ENCODE assay signal across 8 mouse cellular contexts in genomic region chr5:53929205-53929614, GRCm38 (mm10).
DNase-seq lines count a peak whose midpoint lies in the region; ATAC-seq and TF ChIP-seq lines count a peak whose summit lies in the region.

No protein-coding gene starts in this region.

- H3K9ac ChIP-seq in intestine, embryonic 14.5 days (ENCODE audit: low read length), result no peak overlapping the region
- H3K9ac ChIP-seq in intestine, postnatal 0 days (ENCODE audit: low read depth, low read length), result no peak overlapping the region
- no peak overlapping the region for H3K9ac ChIP-seq in heart, embryonic 16.5 days (ENCODE audit: low read length)
- no peak overlapping the region for H3K9ac ChIP-seq in kidney, postnatal 0 days (ENCODE audit: low read depth, low read length)

- no peak for ATAC-seq in intestine, embryonic 14.5 days (replicated peaks; ENCODE audit: low FRiP score, low TSS enrichment, low read depth)
- no peak for ATAC-seq in intestine, postnatal 0 days
- no peak; the same call in 1 of the 2 replicates for ATAC-seq in heart, embryonic 16.5 days (replicated peaks; ENCODE audit: extremely low read depth, insufficient read depth, low FRiP score)
- no peak; the same call in 1 of the 2 replicates for ATAC-seq in kidney, postnatal 0 days (replicated peaks; ENCODE audit: low FRiP score, low read depth)

- 51% methylated on average over 10 of the region's 10 CpGs for WGBS in intestine, embryonic 14.5 days
- 53% methylated on average over 10 of the region's 10 CpGs for WGBS in intestine, postnatal 0 days
- WGBS in heart, embryonic 16.5 days, result 57% methylated on average over 10 of the region's 10 CpGs
- WGBS in kidney, postnatal 0 days, result 50% methylated on average over 10 of the region's 10 CpGs

- no peaks in the 10 kb centered on the region for H3K36me3 ChIP-seq in intestine, embryonic 14.5 days (ENCODE audit: control insufficient read depth, insufficient read depth, low read length)
- no peaks in the 10 kb centered on the region for H3K36me3 ChIP-seq in intestine, postnatal 0 days (ENCODE audit: control insufficient read depth, insufficient read depth)
- no peaks in the 10 kb centered on the region for H3K36me3 ChIP-seq in heart, embryonic 16.5 days (ENCODE audit: control insufficient read depth, insufficient read depth)
- no peaks in the 10 kb centered on the region for H3K36me3 ChIP-seq in kidney, postnatal 0 days (ENCODE audit: insufficient read depth, low read length)

- no peak overlapping the region for H3K4me2 ChIP-seq in intestine, embryonic 14.5 days (ENCODE audit: low read length)
- no peak overlapping the region for H3K4me2 ChIP-seq in intestine, postnatal 0 days (replicated peaks; ENCODE audit: low read depth)
- H3K4me2 ChIP-seq in heart, embryonic 16.5 days (ENCODE audit: low read depth, low read length), result no peak overlapping the region
- no peak overlapping the region for H3K4me2 ChIP-seq in kidney, postnatal 0 days (ENCODE audit: low read length)

- H3K4me3 ChIP-seq in intestine, embryonic 14.5 days (ENCODE audit: low read depth, low read length), result no peak overlapping the region
- no peak overlapping the region for H3K4me3 ChIP-seq in intestine, postnatal 0 days (ENCODE audit: low read depth, low read length)
- no peak overlapping the region for H3K4me3 ChIP-seq in heart, embryonic 16.5 days (ENCODE audit: low read length)
- no peak overlapping the region for H3K4me3 ChIP-seq in kidney, postnatal 0 days (replicated peaks; ENCODE audit: low read depth, low read length)

- no peak for TF ChIP-seq CTCF in intestine, postnatal 0 days (IDR thresholded peaks at IDR 0.05; ENCODE audit: low read depth)
- TF ChIP-seq CTCF in kidney, postnatal 0 days (IDR thresholded peaks at IDR 0.05; ENCODE audit: low read depth), result no peak

- H3K9me3 ChIP-seq in intestine, embryonic 14.5 days (ENCODE audit: control insufficient read depth, low read length), result no peaks in the 10 kb centered on the region
- no peaks in the 10 kb centered on the region for H3K9me3 ChIP-seq in intestine, postnatal 0 days (ENCODE audit: control insufficient read depth)
- H3K9me3 ChIP-seq in heart, embryonic 16.5 days (replicated peaks; ENCODE audit: control insufficient read depth, low read length), result no peaks in the 10 kb centered on the region
- H3K9me3 ChIP-seq in kidney, postnatal 0 days (replicated peaks; ENCODE audit: low read length), result no peaks in the 10 kb centered on the region

- peaks cover 10% of the 10 kb centered on the region; the same call in 1 of the 2 replicates for H3K4me1 ChIP-seq in intestine, embryonic 14.5 days (replicated peaks; ENCODE audit: control insufficient read depth, insufficient read depth, low read length)
- 0 out of 2 replicates have a peak, but pooled peaks cover 3% of the 10 kb centered on the region for H3K4me1 ChIP-seq in intestine, postnatal 0 days (replicated peaks; ENCODE audit: control insufficient read depth, insufficient read depth, low read length)
- H3K4me1 ChIP-seq in heart, embryonic 16.5 days (ENCODE audit: control insufficient read depth, insufficient read depth, low read length), result peaks cover 16% of the 10 kb centered on the region
- 0 out of 2 replicates have a peak, but pooled peaks cover 9% of the 10 kb centered on the region for H3K4me1 ChIP-seq in kidney, postnatal 0 days (replicated peaks; ENCODE audit: insufficient read depth, low read length)

- DNase-seq in intestine, embryonic 14.5 days (ENCODE audit: low spot score), result no peak
- DNase-seq in kidney, postnatal 0 days (ENCODE audit: low spot score), result peak; percentile 76
- DNase-seq in skeletal muscle tissue, adult 2 months (ENCODE audit: low read depth, low spot score), result peak; percentile 58
- no peak for DNase-seq in cerebellum, adult 18-20 months
- DNase-seq in testis, postnatal 10 days (ENCODE audit: low spot score), result no peak
- no peak for DNase-seq in layer of hippocampus, adult 9-11 months

- no peaks in the 10 kb centered on the region for H3K27me3 ChIP-seq in intestine, embryonic 14.5 days (replicated peaks; ENCODE audit: control insufficient read depth, insufficient read depth, low read length)
- H3K27me3 ChIP-seq in intestine, postnatal 0 days (replicated peaks; ENCODE audit: control insufficient read depth, insufficient read depth, low read length), result no peaks in the 10 kb centered on the region
- H3K27me3 ChIP-seq in heart, embryonic 16.5 days (ENCODE audit: control insufficient read depth, insufficient read depth, low read length), result no peaks in the 10 kb centered on the region
- no peaks in the 10 kb centered on the region for H3K27me3 ChIP-seq in kidney, postnatal 0 days (ENCODE audit: insufficient read depth, low read length)

- peak overlapping the region; percentile 57 for H3K27ac ChIP-seq in intestine, embryonic 14.5 days (ENCODE audit: low read depth)
- H3K27ac ChIP-seq in intestine, postnatal 0 days (ENCODE audit: low read depth, low read length), result no peak overlapping the region
- peak overlapping the region; percentile 57; the same call in 1 of the 2 replicates for H3K27ac ChIP-seq in heart, embryonic 16.5 days (ENCODE audit: low read length)
- H3K27ac ChIP-seq in kidney, postnatal 0 days, result peak overlapping the region; percentile 47; the same call in 1 of the 2 replicates

Comparison
In these comparisons a context has a peak if more than half of its experiments do, and no peak if none do; other contexts are left out.
1. DNase-seq: peak in kidney, postnatal 0 days (single experiment) and skeletal muscle tissue, adult 2 months (single experiment); none in intestine, embryonic 14.5 days (single experiment), cerebellum, adult 18-20 months (0 of 2), testis, postnatal 10 days (single experiment) and layer of hippocampus, adult 9-11 months (single experiment).